Mouse (Mus musculus): ENCODE measurements around the gene Rnf25. TPM values are rescaled to one million over a fixed set of nuclear protein-coding genes. Genes with fewer than 3 reads are reported as not detected.

Rnf25 gene
- polyA plus RNA-seq, 1 experiment from 2014 or later, result 10.6 TPM

GRCm38 (mm10) chr1:74587773-74588445, 13.3 kb downstream of the Rnf25 start, which contains the start of the genes Zfp142 and Bcs1l:
Gene Zfp142 (minus strand): TSS chr1:74588246.
Gene Bcs1l (plus strand): TSS chr1:74588289.
- Histone ChIP-seq H3K27me3 (ENCODE audit: control insufficient read depth, insufficient read depth, low read length) (no peaks in the 10 kb centered on the region), H3K4me1 (ENCODE audit: control insufficient read depth, insufficient read depth, low read length) (peaks cover 15% of the 10 kb centered on the region), H3K9me3 (ENCODE audit: control insufficient read depth, low read length) (no peaks in the 10 kb centered on the region), H3K4me3 (ENCODE audit: low read depth, low read length) (peak within 1 kb of the TSS; percentile 72), H3K9ac (replicated peaks; ENCODE audit: low read depth, low read length) (peak within 1 kb of the TSS; percentile 61), H3K4me2 (ENCODE audit: low read depth, low read length) (peak within 1 kb of the TSS; percentile 93), H3K36me3 (ENCODE audit: control insufficient read depth, insufficient read depth, low read length) (peaks cover 15% of the 10 kb centered on the region), H3K27ac (ENCODE audit: low read depth, low read length) (peak within 1 kb of the TSS; percentile 79)
- WGBS, result under 1% methylated on average over 48 of the region's 48 CpGs
- peak; percentile 99 for ATAC-seq (ENCODE audit: low read depth)

DNA sequence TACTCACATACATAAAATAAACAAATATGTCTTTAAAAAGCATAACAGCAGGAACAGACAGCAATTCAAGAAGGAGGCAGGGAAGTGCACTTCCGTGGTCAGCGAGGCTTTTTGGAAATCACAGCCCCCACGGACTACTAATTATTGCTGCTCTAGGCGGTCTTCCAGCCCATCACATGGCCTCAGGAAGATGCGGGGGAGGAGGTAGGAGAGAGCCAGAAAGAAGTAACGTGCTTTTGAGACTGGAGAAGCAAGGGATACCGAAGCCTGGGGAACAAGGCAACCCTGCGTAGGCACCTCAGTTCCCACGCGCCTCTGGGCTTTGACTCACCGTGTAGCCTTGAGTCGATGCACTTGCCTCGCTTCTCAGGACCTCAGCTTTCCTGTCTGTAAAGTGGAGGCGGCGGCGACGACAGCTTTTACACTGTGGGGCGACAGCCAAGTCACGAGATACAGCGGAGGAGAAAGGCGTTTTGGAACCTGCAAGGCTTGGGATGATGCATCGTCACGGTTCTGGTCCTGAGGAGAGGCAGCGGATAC, 13.9 kb downstream of the Rnf25 start:
- Histone ChIP-seq H3K9me3 (ENCODE audit: control insufficient read depth, low read length) (no peaks in the 10 kb centered on the region), H3K4me3 (ENCODE audit: low read depth, low read length) (peak overlapping the region; percentile 72), H3K4me2 (ENCODE audit: low read depth, low read length) (peak overlapping the region; percentile 93), H3K27me3 (ENCODE audit: control insufficient read depth, insufficient read depth, low read length) (no peaks in the 10 kb centered on the region), H3K4me1 (ENCODE audit: control insufficient read depth, insufficient read depth, low read length) (peaks cover 15% of the 10 kb centered on the region), H3K27ac (ENCODE audit: low read depth, low read length) (peak overlapping the region; percentile 79), H3K9ac (replicated peaks; ENCODE audit: low read depth, low read length) (peak overlapping the region; percentile 51), H3K36me3 (ENCODE audit: control insufficient read depth, insufficient read depth, low read length) (peaks cover 15% of the 10 kb centered on the region)
- WGBS, result under 1% methylated on average over 24 of the region's 24 CpGs
- no peak for ATAC-seq (ENCODE audit: low read depth)

GRCm38 (mm10) chr1:74584616-74585398, 16.4 kb downstream of the Rnf25 start:
- H3K9me3 ChIP-seq (ENCODE audit: control insufficient read depth, low read length), result no peaks in the 10 kb centered on the region
- no peaks in the 10 kb centered on the region; the same call in 1 of the 2 replicates for H3K36me3 ChIP-seq (ENCODE audit: control insufficient read depth, insufficient read depth, low read length)
- H3K27ac ChIP-seq (ENCODE audit: low read depth, low read length), result no peak overlapping the region
- no peak for ATAC-seq (ENCODE audit: low read depth)
- 96% methylated on average over 3 of the region's 3 CpGs for WGBS
- H3K4me1 ChIP-seq (ENCODE audit: control insufficient read depth, insufficient read depth, low read length), result peaks cover 15% of the 10 kb centered on the region
- H3K4me2 ChIP-seq (ENCODE audit: low read depth, low read length), result no peak overlapping the region
- no peak overlapping the region for H3K9ac ChIP-seq (replicated peaks; ENCODE audit: low read depth, low read length)
- H3K27me3 ChIP-seq (ENCODE audit: control insufficient read depth, insufficient read depth, low read length), result no peaks in the 10 kb centered on the region
- H3K4me3 ChIP-seq (ENCODE audit: low read depth, low read length), result no peak overlapping the region

GRCm38 (mm10) chr1:74582621-74583020, 18.6 kb downstream of the Rnf25 start:
- H3K27ac ChIP-seq (ENCODE audit: low read depth, low read length), result no peak overlapping the region
- H3K4me3 ChIP-seq (ENCODE audit: low read depth, low read length), result no peak overlapping the region
- H3K36me3 ChIP-seq (ENCODE audit: control insufficient read depth, insufficient read depth, low read length), result no peaks in the 10 kb centered on the region; the same call in 1 of the 2 replicates
- no peak overlapping the region for H3K9ac ChIP-seq (replicated peaks; ENCODE audit: low read depth, low read length)
- no peak for ATAC-seq (ENCODE audit: low read depth)
- H3K9me3 ChIP-seq (ENCODE audit: control insufficient read depth, low read length), result no peaks in the 10 kb centered on the region
- peaks cover 7% of the 10 kb centered on the region for H3K4me1 ChIP-seq (ENCODE audit: control insufficient read depth, insufficient read depth, low read length)
- H3K4me2 ChIP-seq (ENCODE audit: low read depth, low read length), result no peak overlapping the region
- H3K27me3 ChIP-seq (ENCODE audit: control insufficient read depth, insufficient read depth, low read length), result no peaks in the 10 kb centered on the region
- 78% methylated on average over 3 of the region's 3 CpGs for WGBS

GRCm38 (mm10) chr1:74569739-74570719, 31.2 kb downstream of the Rnf25 start:
- H3K27ac ChIP-seq (ENCODE audit: low read depth, low read length), result no peak overlapping the region
- H3K9ac ChIP-seq (replicated peaks; ENCODE audit: low read depth, low read length), result no peak overlapping the region
- no peak overlapping the region for H3K4me3 ChIP-seq (ENCODE audit: low read depth, low read length)
- no peak for ATAC-seq (ENCODE audit: low read depth)
- no peaks in the 10 kb centered on the region for H3K4me1 ChIP-seq (ENCODE audit: control insufficient read depth, insufficient read depth, low read length)
- 95% methylated on average over 29 of the region's 29 CpGs for WGBS
- no peak overlapping the region for H3K4me2 ChIP-seq (ENCODE audit: low read depth, low read length)
- peaks cover 72% of the 10 kb centered on the region for H3K36me3 ChIP-seq (ENCODE audit: control insufficient read depth, insufficient read depth, low read length)
- no peaks in the 10 kb centered on the region for H3K27me3 ChIP-seq (ENCODE audit: control insufficient read depth, insufficient read depth, low read length)
- H3K9me3 ChIP-seq (ENCODE audit: control insufficient read depth, low read length), result no peaks in the 10 kb centered on the region

- H3K9ac ChIP-seq (replicated peaks; ENCODE audit: low read depth, low read length), result no peak overlapping the region
- no peaks in the 10 kb centered on the region for H3K27me3 ChIP-seq (ENCODE audit: control insufficient read depth, insufficient read depth, low read length)
- WGBS, result 79% methylated on average over 6 of the region's 6 CpGs
- no peaks in the 10 kb centered on the region for H3K9me3 ChIP-seq (ENCODE audit: control insufficient read depth, low read length)
- no peak overlapping the region for H3K4me3 ChIP-seq (ENCODE audit: low read depth, low read length)
- H3K36me3 ChIP-seq (ENCODE audit: control insufficient read depth, insufficient read depth, low read length), result peaks cover 49% of the 10 kb centered on the region
- H3K4me2 ChIP-seq (ENCODE audit: low read depth, low read length), result no peak overlapping the region
- no peaks in the 10 kb centered on the region for H3K4me1 ChIP-seq (ENCODE audit: control insufficient read depth, insufficient read depth, low read length)
- ATAC-seq (ENCODE audit: low read depth), result no peak
- no peak overlapping the region for H3K27ac ChIP-seq (ENCODE audit: low read depth, low read length)
Measured at GRCm38 (mm10) chr1:74565834-74566233, 35.4 kb downstream of the Rnf25 start.

- no peak overlapping the region for H3K9ac ChIP-seq (replicated peaks; ENCODE audit: low read depth, low read length)
- H3K4me1 ChIP-seq (ENCODE audit: control insufficient read depth, insufficient read depth, low read length), result no peaks in the 10 kb centered on the region
- no peak overlapping the region for H3K27ac ChIP-seq (ENCODE audit: low read depth, low read length)
- H3K27me3 ChIP-seq (ENCODE audit: control insufficient read depth, insufficient read depth, low read length), result no peaks in the 10 kb centered on the region
- 91% methylated on average over 5 of the region's 5 CpGs for WGBS
- H3K4me2 ChIP-seq (ENCODE audit: low read depth, low read length), result no peak overlapping the region
- H3K4me3 ChIP-seq (ENCODE audit: low read depth, low read length), result no peak overlapping the region
- no peak for ATAC-seq (ENCODE audit: low read depth)
- H3K9me3 ChIP-seq (ENCODE audit: control insufficient read depth, low read length), result no peaks in the 10 kb centered on the region
- H3K36me3 ChIP-seq (ENCODE audit: control insufficient read depth, insufficient read depth, low read length), result peaks cover under 1% of the 10 kb centered on the region; the same call in 1 of the 2 replicates
Measured at GRCm38 (mm10) chr1:74559061-74559460, 42.1 kb downstream of the Rnf25 start.

GRCm38 (mm10) chr1:74544184-74544583, 57.0 kb downstream of the Rnf25 start, which contains the start of gene Usp37:
Gene Usp37 (minus strand): TSS chr1:74544284.
- H3K4me3 ChIP-seq (ENCODE audit: low read depth, low read length), result peak within 1 kb of the TSS; percentile 10; the same call in 1 of the 2 replicates
- peak within 1 kb of the TSS; percentile 39; the same call in 1 of the 2 replicates for H3K4me2 ChIP-seq (ENCODE audit: low read depth, low read length)
- 0 out of 2 replicates have a peak within 1 kb of the TSS, but pooled peaks have one; percentile 16 for H3K9ac ChIP-seq (replicated peaks; ENCODE audit: low read depth, low read length)
- no peaks in the 10 kb centered on the region for H3K36me3 ChIP-seq (ENCODE audit: control insufficient read depth, insufficient read depth, low read length)
- H3K27me3 ChIP-seq (ENCODE audit: control insufficient read depth, insufficient read depth, low read length), result no peaks in the 10 kb centered on the region
- 27% methylated on average over 4 of the region's 4 CpGs for WGBS
- H3K9me3 ChIP-seq (ENCODE audit: control insufficient read depth, low read length), result no peaks in the 10 kb centered on the region
- H3K4me1 ChIP-seq (ENCODE audit: control insufficient read depth, insufficient read depth, low read length), result peaks cover 12% of the 10 kb centered on the region; the same call in 1 of the 2 replicates
- no peak for ATAC-seq (ENCODE audit: low read depth)
- H3K27ac ChIP-seq (ENCODE audit: low read depth, low read length), result no peak within 1 kb of the TSS; the same call in 1 of the 2 replicates

Data from neural tube, embryonic 14.5 days (tissue).